Mouse (Mus musculus): ENCODE measurements around the gene Dclk2. TPM values are rescaled to one million over a fixed set of nuclear protein-coding genes. Genes with fewer than 3 reads are reported as not detected.

The Dclk2 gene
- polyA plus RNA-seq, 1 experiment from 2014 or later, result 5.4 TPM

DNA sequence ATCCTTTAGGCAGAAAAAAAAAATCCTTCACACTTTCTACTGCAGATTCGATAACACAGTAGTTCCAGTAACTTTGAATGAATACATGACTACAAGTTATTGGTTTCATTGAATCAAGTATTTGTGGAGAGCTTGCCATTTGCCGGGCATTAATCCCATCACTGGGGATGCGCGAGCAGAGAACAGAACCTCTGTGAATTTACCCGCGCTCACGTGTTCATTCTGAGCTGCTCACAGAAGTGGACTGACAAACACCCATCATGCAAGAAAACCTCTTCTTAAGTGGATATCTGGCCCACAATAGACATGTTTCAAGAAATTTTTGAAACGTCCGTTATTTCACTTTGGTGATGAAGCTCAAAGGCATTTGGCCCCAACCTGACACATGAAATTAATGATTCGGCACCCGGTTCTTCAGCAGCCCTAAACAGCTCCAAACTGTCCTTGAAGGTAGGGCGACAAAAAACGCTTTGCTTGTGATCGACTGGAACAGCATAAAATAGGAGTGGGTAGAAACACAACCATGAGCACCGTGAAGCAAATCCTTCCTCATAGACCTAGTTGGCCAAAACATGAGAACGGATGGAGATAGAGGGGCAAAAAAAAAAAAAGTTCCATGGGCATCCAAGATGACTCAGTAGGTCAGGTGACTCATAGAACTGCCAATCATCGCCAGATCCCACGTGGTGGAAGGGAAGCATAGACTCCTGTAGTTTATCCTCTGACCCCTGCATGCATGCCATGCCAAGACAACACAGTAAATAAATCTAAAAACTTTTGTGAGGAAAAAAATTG is 726 bp upstream of the Dclk2 start:
- Histone ChIP-seq H3K27me3 (peaks cover 38% of the 10 kb centered on the region), H3K4me1 (peaks cover 11% of the 10 kb centered on the region), H3K27ac (no peak overlapping the region), H3K9me3 (no peaks in the 10 kb centered on the region), H3K4me2 (replicated peaks) (peak overlapping the region; percentile 95), H3K9ac (no peak overlapping the region), H3K36me3 (no peaks in the 10 kb centered on the region), H3K4me3 (peak overlapping the region; percentile 81)
- ATAC-seq (ENCODE audit: low FRiP score, low read depth), result no peak
- 71% methylated on average over 18 of the region's 18 CpGs for WGBS

DNA sequence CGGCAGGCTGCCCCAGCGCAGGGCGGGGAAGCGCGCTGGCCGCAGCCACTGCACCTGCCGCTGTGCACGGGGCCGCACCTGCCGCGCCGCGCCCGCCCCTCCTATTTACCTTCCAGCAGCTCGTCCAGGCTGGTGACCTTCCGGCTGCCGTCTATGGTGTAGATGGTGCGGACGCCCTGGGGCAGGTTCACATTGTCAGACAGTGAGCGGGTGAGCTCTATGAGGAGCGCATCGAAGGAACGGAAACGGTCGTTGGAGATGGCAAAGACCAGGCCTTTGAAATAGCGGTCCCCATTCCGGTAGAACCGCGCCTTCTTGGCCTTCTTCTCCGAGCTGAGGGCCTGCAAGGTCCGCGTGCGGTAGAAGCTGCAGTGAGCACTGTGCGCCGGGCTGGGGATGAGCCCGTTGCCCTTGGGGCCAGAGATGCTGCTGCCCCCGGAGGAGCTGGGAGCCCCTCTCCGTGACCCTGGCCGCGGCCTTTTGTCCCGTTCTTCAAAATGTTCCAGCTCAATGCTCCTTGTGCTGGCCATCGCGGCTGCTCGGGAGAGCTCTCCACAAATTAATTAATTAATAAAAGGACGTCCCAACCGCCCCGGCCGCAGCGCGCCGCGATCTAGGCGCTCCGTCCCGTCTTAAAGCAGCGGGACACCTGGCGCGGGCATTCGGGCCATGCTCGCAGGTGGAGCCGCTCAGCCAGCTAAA is 860 bp downstream of the Dclk2 start:
- Histone ChIP-seq H3K4me2 (replicated peaks) (peak overlapping the region; percentile 95), H3K36me3 (no peaks in the 10 kb centered on the region), H3K9ac (peak overlapping the region; percentile 77), H3K9me3 (no peaks in the 10 kb centered on the region), H3K27me3 (peaks cover 38% of the 10 kb centered on the region), H3K4me1 (peaks cover 11% of the 10 kb centered on the region), H3K27ac (no peak overlapping the region), H3K4me3 (peak overlapping the region; percentile 81)
- under 1% methylated on average over 61 of the region's 61 CpGs for WGBS
- ATAC-seq (ENCODE audit: low FRiP score, low read depth), result 0 out of 2 replicates have a peak, but pooled peaks have one; percentile 6

DNA sequence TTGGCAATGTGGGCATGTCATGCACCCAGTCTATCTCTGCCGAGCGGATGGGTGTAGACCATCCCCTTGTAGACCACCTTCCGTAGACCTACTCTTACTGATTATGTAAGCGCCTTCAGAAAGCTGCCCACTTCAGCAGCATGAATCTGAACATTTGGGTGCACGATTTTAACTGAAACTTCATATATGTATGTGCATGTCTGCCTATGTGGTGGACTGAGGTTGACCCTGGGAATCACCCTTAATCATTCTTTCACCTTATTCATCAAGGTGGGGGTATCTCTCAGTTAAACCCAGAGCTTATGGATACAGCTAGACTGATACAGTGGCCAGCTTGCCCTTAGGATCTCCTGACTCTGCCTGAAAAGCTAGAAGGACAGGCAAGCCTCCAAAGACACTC is 3.6 kb downstream of the Dclk2 start:
- H3K27ac ChIP-seq, result no peak overlapping the region
- H3K4me2 ChIP-seq (replicated peaks), result no peak overlapping the region
- no peak overlapping the region for H3K9ac ChIP-seq
- H3K9me3 ChIP-seq, result no peaks in the 10 kb centered on the region
- peaks cover 11% of the 10 kb centered on the region for H3K4me1 ChIP-seq
- no peaks in the 10 kb centered on the region for H3K36me3 ChIP-seq
- no peak for ATAC-seq (ENCODE audit: low FRiP score, low read depth)
- peaks cover 37% of the 10 kb centered on the region for H3K27me3 ChIP-seq
- H3K4me3 ChIP-seq, result no peak overlapping the region
- WGBS, result 92% methylated on average over 5 of the region's 5 CpGs

DNA sequence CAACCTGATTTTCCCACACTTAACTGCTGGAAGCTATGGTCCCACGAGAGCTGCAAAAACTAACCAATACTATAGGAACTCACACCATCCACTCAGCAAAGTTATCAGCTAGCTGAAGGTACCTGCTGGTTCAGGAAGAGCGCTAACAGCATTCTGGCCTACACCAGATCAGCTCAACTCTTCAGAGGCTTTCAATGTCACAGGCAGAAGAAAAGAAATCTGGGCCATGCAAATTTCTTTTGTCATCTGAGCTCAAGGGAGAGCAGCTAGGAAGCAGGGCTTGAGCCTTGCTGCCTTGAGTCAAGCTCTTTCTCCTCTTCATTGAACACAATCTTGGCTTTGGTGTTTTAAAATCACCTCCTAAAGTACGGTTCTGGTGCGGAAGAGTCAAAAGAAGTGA is 4.0 kb downstream of the Dclk2 start:
- peaks cover 33% of the 10 kb centered on the region for H3K27me3 ChIP-seq
- H3K27ac ChIP-seq, result no peak overlapping the region
- no peak overlapping the region for H3K4me3 ChIP-seq
- WGBS, result 91% methylated on average over 4 of the region's 4 CpGs
- H3K36me3 ChIP-seq, result no peaks in the 10 kb centered on the region
- no peak overlapping the region for H3K4me2 ChIP-seq (replicated peaks)
- no peak for ATAC-seq (ENCODE audit: low FRiP score, low read depth)
- no peak overlapping the region for H3K9ac ChIP-seq
- H3K9me3 ChIP-seq, result no peaks in the 10 kb centered on the region
- H3K4me1 ChIP-seq, result peaks cover 11% of the 10 kb centered on the region

DNA sequence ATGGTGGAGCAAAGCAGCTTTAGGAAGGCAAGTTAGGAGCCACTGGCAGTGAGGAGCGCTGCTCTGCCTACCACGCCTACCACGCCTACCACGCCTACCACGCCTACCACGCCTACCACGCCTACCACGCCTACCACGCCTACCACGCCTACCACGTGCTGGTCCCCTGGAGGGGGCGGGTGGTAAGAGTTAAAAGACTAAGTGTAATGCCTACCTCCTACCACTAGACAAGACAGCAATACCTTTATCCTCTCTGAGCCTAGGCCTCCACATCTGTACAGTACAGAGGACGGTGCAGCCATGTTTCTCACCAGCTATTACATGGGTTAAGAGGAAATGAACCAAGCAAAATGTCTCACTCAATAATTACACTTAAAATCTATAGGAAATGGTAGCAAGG is 5.4 kb downstream of the Dclk2 start:
- no peak overlapping the region for H3K4me3 ChIP-seq
- no peaks in the 10 kb centered on the region for H3K36me3 ChIP-seq
- ATAC-seq (ENCODE audit: low FRiP score, low read depth), result no peak
- no peak overlapping the region for H3K9ac ChIP-seq
- H3K27ac ChIP-seq, result no peak overlapping the region
- peaks cover 11% of the 10 kb centered on the region for H3K4me1 ChIP-seq
- WGBS, result 58% methylated on average over 13 of the region's 13 CpGs
- peaks cover 25% of the 10 kb centered on the region for H3K27me3 ChIP-seq
- H3K4me2 ChIP-seq (replicated peaks), result no peak overlapping the region
- H3K9me3 ChIP-seq, result no peaks in the 10 kb centered on the region

DNA sequence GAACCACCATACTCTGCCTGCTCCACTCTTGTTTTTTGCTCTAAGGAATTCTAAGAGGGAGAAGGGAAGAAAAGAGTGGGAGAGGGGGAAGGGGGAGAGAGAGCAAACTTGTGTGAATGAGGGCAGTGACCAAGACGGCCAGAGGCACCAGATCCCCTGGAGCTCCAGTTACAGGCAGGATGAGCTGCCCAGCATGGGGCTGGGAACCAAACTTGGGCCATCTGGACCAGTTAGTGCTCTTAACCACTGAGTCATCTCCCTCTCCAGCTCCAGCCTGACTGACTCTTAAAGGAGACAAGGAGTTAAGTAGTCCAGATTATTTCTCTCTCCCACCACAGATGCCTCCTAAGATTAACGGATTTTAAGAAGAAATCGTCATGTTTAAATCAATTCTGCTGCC is 6.3 kb downstream of the Dclk2 start:
- peaks cover 15% of the 10 kb centered on the region for H3K27me3 ChIP-seq
- ATAC-seq (ENCODE audit: low FRiP score, low read depth), result no peak
- 62% methylated on average over 3 of the region's 3 CpGs for WGBS

DNA sequence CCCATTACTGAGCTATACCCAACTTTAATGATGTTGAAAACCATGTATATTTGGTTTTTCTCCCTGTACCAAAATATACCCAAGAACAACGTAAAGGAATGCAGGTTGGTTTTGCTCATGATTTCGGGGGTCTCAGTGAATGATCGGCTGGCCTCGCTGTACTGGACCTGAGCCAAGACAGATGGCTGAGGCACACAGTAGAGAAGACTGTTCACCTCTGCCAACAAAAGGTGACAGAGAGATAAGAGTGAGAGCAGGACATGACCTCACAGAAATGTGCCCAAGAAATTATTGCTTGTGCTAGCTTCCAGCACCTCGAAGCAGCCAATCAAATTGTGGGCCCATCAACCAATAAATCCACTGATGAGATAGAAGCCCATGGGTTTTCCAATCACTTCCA is 22.3 kb downstream of the Dclk2 start:
- Histone ChIP-seq H3K27ac (no peak overlapping the region), H3K27me3 (no peaks in the 10 kb centered on the region), H3K36me3 (no peaks in the 10 kb centered on the region), H3K4me2 (replicated peaks) (no peak overlapping the region), H3K4me3 (no peak overlapping the region), H3K4me1 (peaks cover 6% of the 10 kb centered on the region; the same call in 1 of the 2 replicates), H3K9me3 (0 out of 2 replicates have a peak, but pooled peaks cover 4% of the 10 kb centered on the region), H3K9ac (no peak overlapping the region)
- 85% methylated on average over 5 of the region's 5 CpGs for WGBS
- ATAC-seq (ENCODE audit: low FRiP score, low read depth), result no peak

More for the DNA sequence above, 6.3 kb downstream of the Dclk2 start:
- Histone ChIP-seq H3K9me3 (no peaks in the 10 kb centered on the region), H3K27ac (no peak overlapping the region), H3K4me1 (peaks cover 3% of the 10 kb centered on the region; the same call in 1 of the 2 replicates), H3K4me3 (no peak overlapping the region), H3K36me3 (no peaks in the 10 kb centered on the region), H3K9ac (no peak overlapping the region), H3K4me2 (replicated peaks) (no peak overlapping the region)

DNA sequence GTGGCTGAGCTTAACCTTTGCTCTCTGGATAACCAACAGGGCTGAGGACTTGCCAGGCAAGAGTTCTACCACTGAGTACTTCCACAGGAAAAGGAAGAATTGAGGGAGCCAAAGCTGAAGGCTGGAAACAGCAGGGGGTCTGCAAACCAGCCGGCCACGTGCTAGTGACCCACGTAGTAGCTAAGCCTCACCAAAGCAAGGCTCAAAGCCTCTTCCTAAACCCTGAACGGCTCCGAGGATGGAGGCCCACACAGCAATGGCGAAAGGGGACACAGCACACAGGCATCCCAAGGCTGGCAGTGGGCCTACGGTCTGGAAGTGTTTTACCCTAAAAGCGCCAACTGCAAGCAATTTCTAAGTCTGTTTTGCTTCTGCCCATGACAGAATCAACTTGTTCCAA is 23.1 kb downstream of the Dclk2 start:
- Histone ChIP-seq H3K4me3 (no peak overlapping the region), H3K27me3 (no peaks in the 10 kb centered on the region), H3K4me2 (replicated peaks) (no peak overlapping the region), H3K36me3 (no peaks in the 10 kb centered on the region), H3K9me3 (0 out of 2 replicates have a peak, but pooled peaks cover 4% of the 10 kb centered on the region), H3K27ac (peak overlapping the region; percentile 52; the same call in 1 of the 2 replicates), H3K9ac (no peak overlapping the region), H3K4me1 (peaks cover 6% of the 10 kb centered on the region; the same call in 1 of the 2 replicates)
- WGBS, result 36% methylated on average over 8 of the region's 8 CpGs
- ATAC-seq (ENCODE audit: low FRiP score, low read depth), result no peak

DNA sequence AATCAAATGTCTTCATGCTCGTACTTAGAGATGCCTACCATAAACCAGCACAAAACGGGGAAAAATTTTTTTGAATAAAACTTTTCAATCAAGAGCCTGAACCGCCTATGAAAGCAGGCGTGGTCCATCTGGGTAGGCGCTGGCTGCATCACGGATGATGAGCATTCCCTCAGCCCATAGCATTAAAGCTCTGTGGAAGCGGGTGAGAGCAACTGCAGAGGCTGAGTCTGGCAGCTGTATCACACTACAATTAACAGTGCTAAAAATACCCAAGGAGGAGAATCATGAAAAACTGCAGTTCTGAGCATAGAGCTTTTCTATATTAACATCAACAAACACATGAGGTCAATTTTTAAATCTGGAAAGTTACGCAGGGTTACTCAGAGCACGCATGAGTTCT is 23.6 kb downstream of the Dclk2 start:
- Histone ChIP-seq H3K27me3 (no peaks in the 10 kb centered on the region), H3K9ac (no peak overlapping the region), H3K9me3 (0 out of 2 replicates have a peak, but pooled peaks cover 4% of the 10 kb centered on the region), H3K4me2 (replicated peaks) (no peak overlapping the region), H3K27ac (no peak overlapping the region), H3K36me3 (no peaks in the 10 kb centered on the region), H3K4me3 (no peak overlapping the region), H3K4me1 (peaks cover 6% of the 10 kb centered on the region; the same call in 1 of the 2 replicates)
- WGBS, result 77% methylated on average over 9 of the region's 9 CpGs
- no peak for ATAC-seq (ENCODE audit: low FRiP score, low read depth)

DNA sequence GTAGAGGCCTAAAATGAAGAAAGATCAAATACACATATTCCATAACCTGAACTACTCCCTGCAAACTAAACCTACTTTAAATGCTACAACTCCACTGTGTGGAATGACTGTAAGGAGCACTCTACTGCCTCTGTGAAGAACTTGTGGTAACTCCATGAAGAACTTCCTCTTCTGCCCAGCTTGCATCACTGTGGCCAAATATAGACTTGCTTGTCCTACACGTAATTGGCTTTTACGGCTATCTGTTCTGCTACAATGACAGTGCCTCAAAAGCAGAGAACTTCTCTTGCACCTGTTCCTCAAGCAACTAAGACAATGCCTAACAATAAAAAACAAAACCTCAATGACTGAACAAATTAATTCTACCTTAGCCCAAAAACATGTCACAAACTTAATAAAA is 26.2 kb downstream of the Dclk2 start:
- no peaks in the 10 kb centered on the region for H3K9me3 ChIP-seq
- peaks cover 6% of the 10 kb centered on the region; the same call in 1 of the 2 replicates for H3K4me1 ChIP-seq
- H3K4me2 ChIP-seq (replicated peaks), result no peak overlapping the region
- H3K27me3 ChIP-seq, result no peaks in the 10 kb centered on the region
- no peak overlapping the region for H3K27ac ChIP-seq
- 84% methylated on average over 2 of the region's 2 CpGs for WGBS
- no peaks in the 10 kb centered on the region for H3K36me3 ChIP-seq
- no peak for ATAC-seq (ENCODE audit: low FRiP score, low read depth)
- H3K4me3 ChIP-seq, result no peak overlapping the region
- no peak overlapping the region for H3K9ac ChIP-seq

DNA sequence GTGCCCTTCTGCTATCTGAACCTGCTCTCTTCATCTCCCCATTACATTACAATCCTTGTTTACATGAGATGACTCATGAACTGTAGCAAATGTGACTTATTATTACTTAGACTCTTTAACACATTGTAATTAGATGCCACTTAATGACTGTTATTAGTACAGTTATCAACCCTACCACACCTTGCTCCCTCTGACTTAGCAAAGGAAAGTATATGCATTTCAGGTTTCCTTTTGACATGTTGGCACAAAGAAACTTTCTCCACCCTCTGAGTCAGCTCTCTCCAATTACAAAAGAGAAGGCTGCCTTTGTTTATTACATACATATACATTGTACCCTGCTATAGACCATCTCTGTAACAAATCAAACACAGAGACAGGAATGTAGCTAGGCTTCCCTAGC is 33.1 kb downstream of the Dclk2 start:
- no peak overlapping the region for H3K27ac ChIP-seq

DNA sequence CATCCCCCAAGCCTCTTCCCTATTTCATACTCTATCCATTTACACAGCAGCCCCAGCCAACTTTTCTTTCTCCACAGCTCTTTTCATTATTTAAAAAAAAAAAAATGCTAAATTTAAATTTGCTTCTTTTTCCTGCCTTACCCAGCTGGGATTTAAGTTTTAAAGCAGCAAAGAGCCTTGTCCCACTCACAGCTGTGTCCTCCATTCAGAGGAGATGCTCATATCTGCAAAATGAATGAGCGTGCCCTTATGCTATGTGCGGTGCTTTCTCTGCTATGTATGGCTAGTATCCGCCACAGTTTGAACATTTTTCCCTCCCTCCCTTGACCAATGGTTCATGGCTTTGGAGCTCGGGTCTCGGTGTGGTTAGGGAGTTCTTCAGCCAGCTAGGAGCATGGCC is 35.5 kb downstream of the Dclk2 start:
- Histone ChIP-seq H3K36me3 (no peaks in the 10 kb centered on the region), H3K27me3 (no peaks in the 10 kb centered on the region), H3K4me1 (no peaks in the 10 kb centered on the region), H3K9me3 (0 out of 2 replicates have a peak, but pooled peaks cover 5% of the 10 kb centered on the region), H3K27ac (no peak overlapping the region), H3K9ac (no peak overlapping the region), H3K4me3 (no peak overlapping the region), H3K4me2 (replicated peaks) (no peak overlapping the region)
- WGBS, result 89% methylated on average over 5 of the region's 5 CpGs
- no peak for ATAC-seq (ENCODE audit: low FRiP score, low read depth)

More for the DNA sequence above, 33.1 kb downstream of the Dclk2 start:
- 0 out of 2 replicates have a peak, but pooled peaks cover 5% of the 10 kb centered on the region for H3K9me3 ChIP-seq
- no peaks in the 10 kb centered on the region for H3K36me3 ChIP-seq
- no peak overlapping the region for H3K4me3 ChIP-seq
- ATAC-seq (ENCODE audit: low FRiP score, low read depth), result no peak
- H3K4me1 ChIP-seq, result no peaks in the 10 kb centered on the region
- H3K27me3 ChIP-seq, result no peaks in the 10 kb centered on the region
- H3K9ac ChIP-seq, result no peak overlapping the region
- no peak overlapping the region for H3K4me2 ChIP-seq (replicated peaks)

All from limb, embryonic 13.5 days (tissue).